Mouse (Mus musculus) embryo, embryonic 10 days (tissue): ENCODE measurements around the gene Shank2.

ENCODE experiments used
- DNase-seq: peaks from one replicate; pipeline ENCODE4 v3.0.0-alpha.2; 2015; ENCODE audit warnings: low spot score

Shank2 gene

GRCm38 (mm10) chr7:144030796-144031195 lies 29.1 kb downstream of the Shank2 start:
- no peak for DNase-seq

- DNase-seq: no peak
Measured at GRCm38 (mm10) chr7:144031611-144032010, 29.9 kb downstream of the Shank2 start.

GRCm38 (mm10) chr7:144037541-144037940 lies 35.8 kb downstream of the Shank2 start:
- no peak for DNase-seq

GRCm38 (mm10) chr7:144037966-144038669 lies 36.4 kb downstream of the Shank2 start:
- DNase-seq: no peak

- DNase-seq: no peak
Measured at GRCm38 (mm10) chr7:144038741-144039140, 37.0 kb downstream of the Shank2 start.

GRCm38 (mm10) chr7:144040328-144040727 lies 38.6 kb downstream of the Shank2 start:
- no peak for DNase-seq

GRCm38 (mm10) chr7:144052076-144052475 lies 50.3 kb downstream of the Shank2 start:
- peak; percentile 84 for DNase-seq

- no peak for DNase-seq
Measured at GRCm38 (mm10) chr7:144055188-144055587, 53.5 kb downstream of the Shank2 start.

GRCm38 (mm10) chr7:144055702-144056531 lies 54.2 kb downstream of the Shank2 start:
- DNase-seq: peak; percentile 73

GRCm38 (mm10) chr7:144070162-144070949 lies 68.6 kb downstream of the Shank2 start:
- no peak for DNase-seq

- DNase-seq: peak; percentile 46
Measured at GRCm38 (mm10) chr7:144072219-144072618, 70.5 kb downstream of the Shank2 start.

- no peak for DNase-seq
Measured at GRCm38 (mm10) chr7:144072856-144073255, 71.1 kb downstream of the Shank2 start.

GRCm38 (mm10) chr7:144074718-144075117 lies 73.0 kb downstream of the Shank2 start:
- DNase-seq: peak; percentile 73

GRCm38 (mm10) chr7:144078661-144079060 lies 76.9 kb downstream of the Shank2 start:
- peak; percentile 55 for DNase-seq

- no peak for DNase-seq
Measured at GRCm38 (mm10) chr7:144079861-144080260, 78.1 kb downstream of the Shank2 start.

GRCm38 (mm10) chr7:144081448-144081847 lies 79.7 kb downstream of the Shank2 start:
- DNase-seq: peak; percentile 34

GRCm38 (mm10) chr7:144081963-144082362 lies 80.2 kb downstream of the Shank2 start:
- no peak for DNase-seq

- no peak for DNase-seq
Measured at GRCm38 (mm10) chr7:144087277-144087676, 85.5 kb downstream of the Shank2 start.

- no peak for DNase-seq
Measured at GRCm38 (mm10) chr7:144094132-144094531, 92.4 kb downstream of the Shank2 start.

- DNase-seq: peak; percentile 64
Measured at GRCm38 (mm10) chr7:144097314-144097713, 95.6 kb downstream of the Shank2 start.

- peak; percentile 45 for DNase-seq
Measured at GRCm38 (mm10) chr7:144102222-144102980, 100.7 kb downstream of the Shank2 start.

- DNase-seq: no peak
Measured at GRCm38 (mm10) chr7:144105952-144106351, 104.2 kb downstream of the Shank2 start.
